Mouse (Mus musculus): ENCODE results near the gene Mrfap1.

DNA sequence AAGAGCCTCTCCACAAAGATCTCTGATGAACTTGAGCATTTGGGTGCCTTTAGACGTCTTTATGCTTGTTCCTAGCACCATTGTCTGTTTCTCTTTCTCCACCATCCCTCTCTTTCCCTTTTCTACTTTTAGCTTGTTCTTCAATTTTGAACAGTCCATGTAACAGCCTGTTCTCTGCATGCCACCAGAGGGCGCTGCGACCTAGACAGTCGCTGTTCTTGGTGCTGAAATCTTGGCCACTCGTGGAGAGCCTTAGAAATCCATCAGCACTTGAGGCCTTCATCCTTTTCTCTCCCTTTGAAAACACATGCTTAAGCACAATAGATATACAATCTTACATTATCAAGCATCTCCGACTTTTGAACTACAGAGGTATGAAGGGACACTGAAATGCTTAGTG, 39.4 kb upstream of the Mrfap1 start:
- TF ChIP-seq CTCF (IDR thresholded peaks at IDR 0.05; ENCODE audit: insufficient read depth, low read length) (peak; percentile 98), POLR2A (IDR thresholded peaks at IDR 0.05; ENCODE audit: borderline replicate concordance, extremely low read depth, low read depth, low read length) (no peak)
